Mouse (Mus musculus) brown adipose tissue, adult 24 weeks (tissue): ENCODE results near the gene Cdyl. TPM values are rescaled to one million over a fixed set of nuclear protein-coding genes. Genes with fewer than 3 reads are reported as not detected.

Experiments
- H3K27ac ChIP-seq: fragments of 200-500 bp; replicated peaks from 2 replicates; pipeline ENCODE4 v1.5.1; 2012; ENCODE audit warnings: low read depth, mild to moderate bottlenecking, low read length
- H3K4me1 ChIP-seq: fragments of 200-500 bp; 2 replicates; pipeline ENCODE4 v1.6.1; 2012; ENCODE audit warnings: low read length, mixed read lengths; ENCODE audit not compliant: control insufficient read depth, insufficient read depth, insufficient read length
- H3K4me3 ChIP-seq: fragments of 200-500 bp; 2 replicates; pipeline ENCODE4 v1.5.1; 2012; ENCODE audit warnings: low read depth, mild to moderate bottlenecking, low read length, moderate library complexity; ENCODE audit not compliant: insufficient read depth
- polyA plus RNA-seq: library from polyadenylated mRNA; stranded (reverse); fragments of >200 nt; gene quantifications from 2 replicates; pipeline ENCODE4 v1.2.4, GENCODE M21; 2012; ENCODE audit not compliant: missing spikeins, insufficient read depth, insufficient read length

Cdyl gene
- polyA plus RNA-seq, 1 experiment: 3.6 TPM

GRCm38 (mm10) chr13:35848694-35849093 is 189.1 kb downstream of the Cdyl start:
- no peaks in the 10 kb centered on the region; the same call in 1 of the 2 replicates for H3K4me1 ChIP-seq
- H3K27ac ChIP-seq: no peak overlapping the region
- H3K4me3 ChIP-seq: no peak overlapping the region

- Histone ChIP-seq H3K27ac (no peak overlapping the region), H3K4me3 (no peak overlapping the region), H3K4me1 (no peaks in the 10 kb centered on the region)
These were observed 191.9 kb downstream of the Cdyl start for GRCm38 (mm10) chr13:35851581-35851980.

GRCm38 (mm10) chr13:35852851-35853575 is 193.4 kb downstream of the Cdyl start:
- H3K27ac ChIP-seq: no peak overlapping the region
- H3K4me3 ChIP-seq: no peak overlapping the region
- H3K4me1 ChIP-seq: no peaks in the 10 kb centered on the region

- Histone ChIP-seq H3K4me1 (peaks cover 3% of the 10 kb centered on the region; the same call in 1 of the 2 replicates), H3K27ac (no peak overlapping the region), H3K4me3 (no peak overlapping the region)
These were observed 197.9 kb downstream of the Cdyl start for GRCm38 (mm10) chr13:35857486-35857885.

GRCm38 (mm10) chr13:35860916-35861315 is 201.3 kb downstream of the Cdyl start:
- H3K4me1 ChIP-seq: peaks cover 3% of the 10 kb centered on the region; the same call in 1 of the 2 replicates
- no peak overlapping the region for H3K4me3 ChIP-seq
- peak overlapping the region; percentile 64 for H3K27ac ChIP-seq

- no peak overlapping the region for H3K27ac ChIP-seq
- H3K4me1 ChIP-seq: no peaks in the 10 kb centered on the region
- no peak overlapping the region for H3K4me3 ChIP-seq
These were observed 211.0 kb downstream of the Cdyl start for GRCm38 (mm10) chr13:35870659-35871058.

GRCm38 (mm10) chr13:35871107-35871506 is 211.5 kb downstream of the Cdyl start:
- Histone ChIP-seq H3K4me3 (no peak overlapping the region), H3K27ac (no peak overlapping the region), H3K4me1 (no peaks in the 10 kb centered on the region)

GRCm38 (mm10) chr13:35875396-35875795 is 215.8 kb downstream of the Cdyl start:
- Histone ChIP-seq H3K4me1 (no peaks in the 10 kb centered on the region), H3K4me3 (no peak overlapping the region), H3K27ac (no peak overlapping the region)

- Histone ChIP-seq H3K4me3 (no peak overlapping the region), H3K27ac (no peak overlapping the region), H3K4me1 (no peaks in the 10 kb centered on the region)
These were observed 218.6 kb downstream of the Cdyl start for GRCm38 (mm10) chr13:35878282-35878681.

GRCm38 (mm10) chr13:35879068-35879467 is 219.4 kb downstream of the Cdyl start:
- H3K27ac ChIP-seq: no peak overlapping the region
- H3K4me1 ChIP-seq: no peaks in the 10 kb centered on the region
- H3K4me3 ChIP-seq: no peak overlapping the region

GRCm38 (mm10) chr13:35879519-35879918 is 219.9 kb downstream of the Cdyl start:
- no peaks in the 10 kb centered on the region; the same call in 1 of the 2 replicates for H3K4me1 ChIP-seq
- H3K27ac ChIP-seq: no peak overlapping the region
- H3K4me3 ChIP-seq: no peak overlapping the region

- Histone ChIP-seq H3K4me1 (no peaks in the 10 kb centered on the region; the same call in 1 of the 2 replicates), H3K27ac (no peak overlapping the region), H3K4me3 (no peak overlapping the region)
These were observed 221.0 kb downstream of the Cdyl start for GRCm38 (mm10) chr13:35880555-35881046.

- Histone ChIP-seq H3K27ac (no peak overlapping the region), H3K4me1 (no peaks in the 10 kb centered on the region; the same call in 1 of the 2 replicates), H3K4me3 (no peak overlapping the region)
These were observed 226.6 kb downstream of the Cdyl start for GRCm38 (mm10) chr13:35886121-35886725.

GRCm38 (mm10) chr13:35892866-35893265 is 233.2 kb downstream of the Cdyl start:
- Histone ChIP-seq H3K27ac (no peak overlapping the region), H3K4me3 (no peak overlapping the region), H3K4me1 (no peaks in the 10 kb centered on the region)

- H3K4me3 ChIP-seq: peak overlapping the region; percentile 94
- H3K27ac ChIP-seq: no peak overlapping the region
- H3K4me1 ChIP-seq: no peaks in the 10 kb centered on the region
These were observed 245.7 kb downstream of the Cdyl start for GRCm38 (mm10) chr13:35905378-35905777.
